Mouse (Mus musculus) kidney, embryonic 15.5 days (tissue): Measurements from ENCODE around the gene Gh. TPM values are rescaled to one million over a fixed set of nuclear protein-coding genes. Genes with fewer than 3 reads are reported as not detected.

ENCODE experiments used
- polyA plus RNA-seq: library from polyadenylated mRNA; unstranded; fragments of >200 nt; fragmentation: Nextera tagmentation; extraction: Ambion mirVana; gene quantifications from 2 replicates; pipeline ENCODE4 v1.2.1, GENCODE M21; 2015

Gh gene
- polyA plus RNA-seq, 1 experiment from 2014 or later, result not detected

Other genes with a start within 250 kb of the Gh start
- 11.4 and 12.1 TPM in 2 replicates for gene Taco1, start 235.8 kb downstream of the Gh start, polyA plus RNA-seq
- gene Map3k3, start 217.3 kb downstream of the Gh start, polyA plus RNA-seq, result 22.1 and 24.3 TPM in 2 replicates
- gene Gm10840, start 141.0 kb downstream of the Gh start, polyA plus RNA-seq, result not detected in 2 replicates
- gene Limd2, start 141.0 kb downstream of the Gh start, polyA plus RNA-seq, result 201 and 217 TPM in 2 replicates
- 28.6 and 31.5 TPM in 2 replicates for gene Strada, start 99.7 kb downstream of the Gh start, polyA plus RNA-seq
- 85.4 and 89.5 TPM in 2 replicates for gene Ccdc47, start 85.5 kb downstream of the Gh start, polyA plus RNA-seq
- 75.9 and 77.8 TPM in 2 replicates for gene Ddx42, start 84.9 kb downstream of the Gh start, polyA plus RNA-seq
- 64.3 and 70.2 TPM in 2 replicates for gene Ftsj3, start 45.8 kb downstream of the Gh start, polyA plus RNA-seq
- gene Psmc5, start 45.7 kb downstream of the Gh start, polyA plus RNA-seq, result 303 and 306 TPM in 2 replicates
- gene Smarcd2, start 28.9 kb downstream of the Gh start, polyA plus RNA-seq, result 57.8 and 59.0 TPM in 2 replicates
- 0.65 and 0.82 TPM in 2 replicates for gene Tcam1, start 25.2 kb downstream of the Gh start, polyA plus RNA-seq
- gene Cd79b, start 12.9 kb upstream of the Gh start, polyA plus RNA-seq, result 6.8 and 7.3 TPM in 2 replicates
- 0.42 and 0.75 TPM in 2 replicates for gene Scn4a, start 51.4 kb upstream of the Gh start, polyA plus RNA-seq
- gene Prr29, start 63.6 kb upstream of the Gh start, polyA plus RNA-seq, result 0.23 and 0.60 TPM in 2 replicates
- 68.9 and 75.5 TPM in 2 replicates for gene Icam2, start 86.2 kb upstream of the Gh start, polyA plus RNA-seq
- gene Ern1, start 186.0 kb upstream of the Gh start, polyA plus RNA-seq, result 6.6 and 7.0 TPM in 2 replicates